25 mouse cellular contexts compared by ENCODE assay signal in the genomic region with DNA sequence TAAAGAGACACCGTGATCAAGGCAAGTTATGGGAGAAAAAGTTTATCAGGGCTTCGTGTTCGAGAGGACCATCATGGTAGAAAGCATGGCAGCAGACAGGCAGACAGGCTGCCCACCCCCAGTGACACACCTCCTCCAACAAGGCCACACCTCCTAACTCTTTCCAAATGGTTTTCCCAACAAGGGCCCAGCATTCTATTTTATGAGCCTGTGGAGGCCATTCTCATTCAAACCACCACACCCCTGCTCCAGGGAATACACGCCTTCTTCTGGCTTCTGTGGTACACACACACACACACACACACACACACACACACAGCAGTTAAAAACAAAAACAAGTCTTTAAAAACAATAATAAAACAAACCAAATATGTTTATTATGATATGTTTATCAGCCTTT. TPM values are rescaled to one million over a fixed set of nuclear protein-coding genes. Genes with fewer than 3 reads are reported as not detected.
"Had no signal": no experiment of that assay in that cellular context is flagged by ENCODE, and none has a peak within 500 bp of the region (broad histone marks: within the 10 kb centered on the region; RNA-seq: fewer than 3 reads in every experiment).

No protein-coding gene starts in this region.

- H3K4me3 ChIP-seq: heart, embryonic 10.5 days; heart, embryonic 13.5 days; heart, embryonic 15.5 days; hindbrain, embryonic 13.5 days; hindbrain, embryonic 15.5 days; intestine, embryonic 15.5 days; left cerebral cortex, adult 2 months; limb, embryonic 10.5 days; limb, embryonic 12.5 days; liver, embryonic 13.5 days; liver, embryonic 15.5 days had no signal

- DNase-seq: gastrocnemius, postnatal 14 days; gastrocnemius, postnatal 36 days; heart, adult 18-20 months; heart, postnatal 14 days; heart, postnatal 36 days; kidney, adult 18-20 months; kidney, adult 8-10 months; kidney, postnatal 10 days; layer of hippocampus, adult 9-11 months; liver; liver, embryonic 13.5 days had no signal

- H3K4me1 ChIP-seq: heart, embryonic 10.5 days; heart, embryonic 13.5 days; heart, embryonic 15.5 days; hindbrain, embryonic 13.5 days; hindbrain, embryonic 15.5 days; intestine, embryonic 15.5 days; limb, embryonic 10.5 days; limb, embryonic 12.5 days; liver, embryonic 13.5 days; liver, embryonic 15.5 days had no signal

- H3K27me3 ChIP-seq: heart, embryonic 15.5 days; hindbrain, embryonic 13.5 days; hindbrain, embryonic 15.5 days; intestine, embryonic 15.5 days; liver, embryonic 13.5 days; liver, embryonic 15.5 days had no signal

- H3K36me3 ChIP-seq: heart, embryonic 10.5 days; heart, embryonic 13.5 days; heart, embryonic 15.5 days; hindbrain, embryonic 13.5 days; hindbrain, embryonic 15.5 days; intestine, embryonic 15.5 days; limb, embryonic 10.5 days; limb, embryonic 12.5 days; liver, embryonic 13.5 days; liver, embryonic 15.5 days had no signal

- H3K9me3 ChIP-seq: heart, embryonic 10.5 days; heart, embryonic 15.5 days; hindbrain, embryonic 13.5 days; hindbrain, embryonic 15.5 days; intestine, embryonic 15.5 days; limb, embryonic 10.5 days; limb, embryonic 12.5 days; liver, embryonic 13.5 days; liver, embryonic 15.5 days had no signal

- H3K27ac ChIP-seq: heart, embryonic 10.5 days; heart, embryonic 13.5 days; heart, embryonic 15.5 days; hindbrain, embryonic 13.5 days; hindbrain, embryonic 15.5 days; intestine, embryonic 15.5 days; left cerebral cortex, adult 2 months; limb, embryonic 10.5 days; limb, embryonic 12.5 days; liver, embryonic 13.5 days; liver, embryonic 15.5 days had no signal

- H3K4me2 ChIP-seq: heart, embryonic 13.5 days; heart, embryonic 15.5 days; hindbrain, embryonic 13.5 days; hindbrain, embryonic 15.5 days; intestine, embryonic 15.5 days; limb, embryonic 12.5 days; liver, embryonic 11.5 days; liver, embryonic 13.5 days; liver, embryonic 15.5 days had no signal

- H3K9ac ChIP-seq: heart, embryonic 13.5 days; heart, embryonic 15.5 days; hindbrain, embryonic 13.5 days; hindbrain, embryonic 15.5 days; intestine, embryonic 15.5 days; limb, embryonic 12.5 days; liver, embryonic 13.5 days; liver, embryonic 15.5 days had no signal

- ATAC-seq: inflammation-experienced regulatory T-cells, adult 6 months; intestine, embryonic 15.5 days; intestine, postnatal 0 days had no signal

RNA-seq across cellular contexts. Expression of a gene that starts 11.3 kb away (rescaled TPM):
- total RNA-seq: hematopoietic stem cell, adult 5-6 weeks had no signal
- polyA plus RNA-seq: inflammation-experienced regulatory T-cells, adult 6 months had no signal
